Mouse (Mus musculus) ovary, adult 10 weeks (tissue): ENCODE measurements around the gene Gm3573. TPM values are rescaled to one million over a fixed set of nuclear protein-coding genes. Genes with fewer than 3 reads are reported as not detected.

ENCODE experiments used
- polyA plus RNA-seq: library from polyadenylated mRNA; stranded (reverse); fragments of 350-450 nt; fragmentation: Illumina TruSeq; extraction: RNeasy Lipid Tissue Mini Kit (QIAGEN cat#74804); gene quantifications from one replicate; pipeline ENCODE4 v1.2.3, GENCODE M21; 2014

Gm3573 gene
- not detected for polyA plus RNA-seq

DNA sequence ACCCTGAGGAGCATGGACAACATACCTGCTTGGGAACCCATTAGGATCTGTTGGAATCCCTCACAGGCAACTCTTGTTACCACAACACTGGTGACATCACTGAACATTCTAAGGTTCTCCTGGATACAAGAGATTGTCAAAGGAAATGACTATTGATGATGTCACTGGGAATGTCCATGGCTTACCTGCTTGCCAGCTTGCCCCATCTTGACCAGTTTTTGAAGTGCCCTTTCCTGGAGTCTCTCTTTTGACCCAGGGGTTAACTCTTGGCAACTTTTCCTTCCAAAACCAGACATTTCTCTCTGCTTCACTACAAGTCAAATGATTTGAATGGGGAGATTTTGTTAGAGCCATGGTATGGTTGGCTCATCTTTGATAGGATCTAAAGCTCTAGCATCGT, at the start of gene Gm3573:
Gene Gm3573 (minus strand): TSS at position 101 of the 400 bp plus-strand sequence.

GRCm38 (mm10) chr14:42162522-42162921, 28.1 kb downstream of the Gm3573 start, which contains the start of gene Gm17027:
TSS of gene Gm17027 (minus strand) at chr14:42162622.

Other genes with a start within 250 kb of the Gm3573 start
- 0.31 TPM for gene 1700024B05Rik, start 246.8 kb downstream of the Gm3573 start, polyA plus RNA-seq
- not detected for gene Gm6401, start 222.9 kb downstream of the Gm3573 start, polyA plus RNA-seq
- gene Gm3543, start 207.5 kb downstream of the Gm3573 start, polyA plus RNA-seq: not detected
- not detected for gene Gm7951, start 73.4 kb downstream of the Gm3573 start, polyA plus RNA-seq
- not detected for gene Gm17027, start 28.2 kb downstream of the Gm3573 start, polyA plus RNA-seq
- gene Gm17026, start 69.3 kb upstream of the Gm3573 start, polyA plus RNA-seq: not detected
- not detected for gene Gm9611, start 106.6 kb upstream of the Gm3573 start, polyA plus RNA-seq
- 1.3 TPM for gene Gm7995, start 119.4 kb upstream of the Gm3573 start, polyA plus RNA-seq
- gene Gm8005, start 248.9 kb upstream of the Gm3573 start, polyA plus RNA-seq: not detected